Mouse (Mus musculus) intestine, postnatal 0 days (tissue): Measurements from ENCODE around the gene Hand2. TPM values are rescaled to one million over a fixed set of nuclear protein-coding genes. Genes with fewer than 3 reads are reported as not detected.

Experiments
- ATAC-seq: fragments of 200-750 bp; cut with Nextera tagmentation; 2 replicates; pipeline ENCODE4 v1.8.0; 2017; ENCODE audit warnings: mild to moderate bottlenecking, moderate TSS enrichment, moderate library complexity
- H3K27ac ChIP-seq: fragments of 300-500 bp; sonication (generic); 2 replicates; pipeline ENCODE4 v1.5.1; 2014; ENCODE audit warnings: mild to moderate bottlenecking, low read depth, low read length, moderate library complexity
- H3K27me3 ChIP-seq: fragments of 300-500 bp; sonication (generic); replicated peaks from 2 replicates; pipeline ENCODE4 v1.6.1; 2014; ENCODE audit warnings: low read length, mixed read lengths; ENCODE audit not compliant: control insufficient read depth, insufficient read depth
- H3K36me3 ChIP-seq: fragments of 300-500 bp; sonication (generic); 2 replicates; pipeline ENCODE4 v1.6.1; 2014; ENCODE audit warnings: mild to moderate bottlenecking, moderate library complexity; ENCODE audit not compliant: control insufficient read depth, insufficient read depth
- H3K4me1 ChIP-seq: fragments of 300-500 bp; sonication (generic); replicated peaks from 2 replicates; pipeline ENCODE4 v1.6.1; 2014; ENCODE audit warnings: antibody characterized with exemption, low read length, mixed read lengths; ENCODE audit not compliant: control insufficient read depth, insufficient read depth
- H3K4me2 ChIP-seq: fragments of 300-500 bp; sonication (generic); replicated peaks from 2 replicates; pipeline ENCODE4 v1.6.1; 2014; ENCODE audit warnings: low read depth, mild to moderate bottlenecking, moderate library complexity
- H3K4me3 ChIP-seq: fragments of 300-500 bp; sonication (generic); 2 replicates; pipeline ENCODE4 v1.5.1; 2014; ENCODE audit warnings: low read depth, low read length
- H3K9ac ChIP-seq: fragments of 300-500 bp; sonication (generic); 2 replicates; pipeline ENCODE4 v1.6.1; 2014; ENCODE audit warnings: mild to moderate bottlenecking, low read depth, low read length
- H3K9me3 ChIP-seq: fragments of 300-500 bp; sonication (generic); 2 replicates; pipeline ENCODE4 v1.6.1; 2016; ENCODE audit warnings: mixed run types; ENCODE audit not compliant: control insufficient read depth
- CTCF ChIP-seq: sonication (generic); IDR thresholded peaks from 2 replicates; pipeline ENCODE4 v1.5.1; 2016; ENCODE audit warnings: low read depth, mild to moderate bottlenecking, control low read depth, antibody characterized with exemption, moderate library complexity
- WGBS: fragments of 180-500 bp; shearing (Covaris S2); extraction: QIAGEN DNeasy Blood & Tissue Kit; methylation state at CpG from one replicate; pipeline ENCODE4 v1.1.7; 2014; 5-methylcytosine and 5-hydroxymethylcytosine counted together
- polyA plus RNA-seq: library from polyadenylated mRNA; unstranded; fragments of >200 nt; fragmentation: Nextera tagmentation; extraction: Ambion mirVana; gene quantifications from 2 replicates; pipeline ENCODE4 v1.2.1, GENCODE M21; 2015

Hand2 gene
- polyA plus RNA-seq, 1 experiment from 2014 or later = 3.5 TPM

GRCm38 (mm10) chr8:57347141-57347540, 26.4 kb downstream of the Hand2 start:
- H3K9me3 ChIP-seq = no peaks in the 10 kb centered on the region
- no peak overlapping the region for H3K4me2 ChIP-seq
- 42% methylated on average over 5 of the region's 5 CpGs for WGBS
- no peaks in the 10 kb centered on the region for H3K4me1 ChIP-seq
- H3K27ac ChIP-seq = no peak overlapping the region
- ATAC-seq = no peak
- no peaks in the 10 kb centered on the region for H3K36me3 ChIP-seq
- H3K4me3 ChIP-seq = no peak overlapping the region
- H3K9ac ChIP-seq = no peak overlapping the region
- TF ChIP-seq CTCF = no peak
- H3K27me3 ChIP-seq = peaks cover 87% of the 10 kb centered on the region

- Histone ChIP-seq H3K27me3 (peaks cover 86% of the 10 kb centered on the region), H3K4me1 (no peaks in the 10 kb centered on the region), H3K9me3 (no peaks in the 10 kb centered on the region), H3K4me3 (no peak overlapping the region), H3K36me3 (no peaks in the 10 kb centered on the region), H3K27ac (no peak overlapping the region), H3K9ac (no peak overlapping the region), H3K4me2 (no peak overlapping the region)
- no peak for ATAC-seq
- no peak for TF ChIP-seq CTCF
- WGBS = 27% methylated on average over 4 of the region's 4 CpGs
Measured at GRCm38 (mm10) chr8:57348251-57348650, 27.5 kb downstream of the Hand2 start.

GRCm38 (mm10) chr8:57348866-57349520, 28.2 kb downstream of the Hand2 start:
- no peak overlapping the region for H3K4me2 ChIP-seq

GRCm38 (mm10) chr8:57351861-57352260, 31.1 kb downstream of the Hand2 start:
- H3K4me1 ChIP-seq = no peaks in the 10 kb centered on the region
- H3K27ac ChIP-seq = no peak overlapping the region
- no peak overlapping the region for H3K4me3 ChIP-seq
- ATAC-seq = no peak
- TF ChIP-seq CTCF = no peak
- peaks cover 65% of the 10 kb centered on the region for H3K27me3 ChIP-seq
- H3K4me2 ChIP-seq = no peak overlapping the region
- no peak overlapping the region for H3K9ac ChIP-seq
- H3K36me3 ChIP-seq = no peaks in the 10 kb centered on the region
- no peaks in the 10 kb centered on the region for H3K9me3 ChIP-seq
- WGBS = 43% methylated on average over 2 of the region's 2 CpGs

More at GRCm38 (mm10) chr8:57348866-57349520, 28.2 kb downstream of the Hand2 start:
- no peak for TF ChIP-seq CTCF
- Histone ChIP-seq H3K36me3 (no peaks in the 10 kb centered on the region), H3K9ac (no peak overlapping the region), H3K27ac (no peak overlapping the region), H3K27me3 (peaks cover 86% of the 10 kb centered on the region), H3K9me3 (no peaks in the 10 kb centered on the region), H3K4me1 (no peaks in the 10 kb centered on the region), H3K4me3 (no peak overlapping the region)
- 11% methylated on average over 23 of the region's 23 CpGs for WGBS
- ATAC-seq = no peak

- Histone ChIP-seq H3K27me3 (peaks cover 48% of the 10 kb centered on the region), H3K4me2 (peak overlapping the region; percentile 59), H3K4me3 (peak overlapping the region; percentile 33), H3K36me3 (no peaks in the 10 kb centered on the region), H3K27ac (no peak overlapping the region), H3K9ac (no peak overlapping the region), H3K4me1 (no peaks in the 10 kb centered on the region), H3K9me3 (no peaks in the 10 kb centered on the region)
- peak; percentile 38; the same call in 1 of the 2 replicates for ATAC-seq
- WGBS = 6% methylated on average over 37 of the region's 37 CpGs
- TF ChIP-seq CTCF = peak; percentile 76
Measured at GRCm38 (mm10) chr8:57353346-57354305, 32.8 kb downstream of the Hand2 start.

- Histone ChIP-seq H3K27me3 (peaks cover 38% of the 10 kb centered on the region), H3K4me3 (no peak overlapping the region), H3K36me3 (no peaks in the 10 kb centered on the region), H3K4me2 (no peak overlapping the region), H3K9me3 (no peaks in the 10 kb centered on the region), H3K27ac (no peak overlapping the region), H3K4me1 (no peaks in the 10 kb centered on the region), H3K9ac (no peak overlapping the region)
- no peak for ATAC-seq
- WGBS = 71% methylated on average over 2 of the region's 2 CpGs
- TF ChIP-seq CTCF = no peak
Measured at GRCm38 (mm10) chr8:57354876-57355275, 34.1 kb downstream of the Hand2 start.
